Mouse (Mus musculus): ENCODE data around the gene Ppp1r12c. TPM values are rescaled to one million over a fixed set of nuclear protein-coding genes. Genes with fewer than 3 reads are reported as not detected.

Ppp1r12c gene
- polyA plus RNA-seq, 1 experiment: 104 TPM

GRCm38 (mm10) chr7:4448439-4448838 lies 53.0 kb downstream of the Ppp1r12c start:
- no peak for DNase-seq (ENCODE audit: low read depth)
- TF ChIP-seq CTCF (IDR thresholded peaks at IDR 0.05; ENCODE audit: borderline replicate concordance, extremely low read depth, insufficient read depth, insufficient read length) (no peak), POLR2A (IDR thresholded peaks at IDR 0.05; ENCODE audit: borderline replicate concordance, extremely low read depth, insufficient read depth, insufficient read length, poor library complexity, severe bottlenecking) (no peak)

DNA sequence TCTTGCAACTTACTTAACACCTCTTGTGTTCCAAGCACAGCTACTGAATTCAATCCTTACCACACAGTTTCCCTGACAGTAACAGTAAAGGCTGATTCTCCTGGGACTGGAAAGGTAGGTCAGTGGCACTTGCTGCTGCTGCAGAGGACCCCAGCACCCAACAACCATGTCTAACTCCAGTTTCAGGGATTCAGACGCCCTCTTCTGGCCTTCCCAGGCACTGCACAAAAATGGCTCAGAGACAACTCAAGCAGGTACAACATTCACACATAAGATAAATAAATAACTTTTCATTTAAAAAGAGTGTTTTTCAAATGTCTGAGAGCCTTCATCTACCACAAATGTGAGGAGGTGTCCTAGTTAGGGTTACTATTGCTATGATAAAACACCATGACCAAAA lies 54.3 kb downstream of the Ppp1r12c start:
- DNase-seq (ENCODE audit: low read depth): no peak
- no peak for TF ChIP-seq POLR2A (IDR thresholded peaks at IDR 0.05; ENCODE audit: borderline replicate concordance, extremely low read depth, insufficient read depth, insufficient read length, poor library complexity, severe bottlenecking)
- TF ChIP-seq CTCF (IDR thresholded peaks at IDR 0.05; ENCODE audit: borderline replicate concordance, extremely low read depth, insufficient read depth, insufficient read length): peak; percentile 14; the same call in 1 of the 2 replicates

DNA sequence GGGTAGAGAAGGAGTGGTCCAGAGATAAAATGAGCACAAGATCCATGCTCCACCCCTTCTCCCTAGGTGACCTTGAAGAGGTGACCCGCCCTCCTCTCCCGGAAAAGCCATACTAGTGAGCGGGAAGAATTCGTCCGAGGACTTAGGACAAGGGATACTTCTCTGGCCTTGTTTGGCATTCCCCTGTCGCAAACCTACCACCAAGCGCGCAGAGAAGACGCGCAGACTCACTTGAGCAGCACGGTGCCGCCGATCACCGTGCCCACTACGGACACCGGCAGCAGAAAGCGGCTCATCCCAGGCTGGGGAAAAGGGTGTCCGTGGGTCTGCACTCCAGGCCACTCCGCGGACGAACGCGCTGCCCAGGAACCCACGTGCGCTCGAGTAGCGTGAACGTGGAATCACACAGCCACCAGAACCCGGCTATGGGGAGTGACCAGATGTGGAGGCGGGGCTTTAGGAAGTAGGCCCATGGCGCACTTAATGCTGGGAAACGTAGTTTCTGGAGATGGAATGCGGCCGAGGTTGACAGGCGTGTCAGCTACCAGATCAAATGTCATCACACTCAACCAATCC lies 56.2 kb downstream of the Ppp1r12c start, which contains the start of gene Rdh13:
TSS of gene Rdh13 (minus strand) at position 434 of the 576 bp plus-strand sequence.
- TF ChIP-seq POLR2A (IDR thresholded peaks at IDR 0.05; ENCODE audit: borderline replicate concordance, extremely low read depth, insufficient read depth, insufficient read length, poor library complexity, severe bottlenecking) (0 out of 2 replicates have a peak, but pooled peaks have one; percentile 9), CTCF (IDR thresholded peaks at IDR 0.05; ENCODE audit: borderline replicate concordance, extremely low read depth, insufficient read depth, insufficient read length) (no peak)
- DNase-seq (ENCODE audit: low read depth): peak; percentile 95

DNA sequence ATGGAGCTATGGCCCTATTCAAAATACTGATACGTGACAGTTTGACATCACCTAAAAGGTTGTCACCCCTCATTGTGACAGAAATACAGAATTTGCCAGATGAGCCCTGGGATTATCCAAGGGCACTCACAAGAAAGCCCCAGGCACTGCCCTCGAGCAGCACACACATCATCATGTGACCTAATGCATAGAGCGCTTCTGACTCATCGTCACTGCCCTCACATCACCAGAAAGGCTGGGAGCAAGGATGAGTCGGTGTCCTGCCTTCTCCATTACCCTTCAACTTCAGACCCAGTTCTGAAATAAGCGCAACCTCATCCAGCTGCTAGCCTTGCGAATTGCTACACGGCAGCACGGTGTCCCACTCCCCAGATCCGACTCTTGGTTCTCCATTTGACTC lies 60.9 kb downstream of the Ppp1r12c start:
- no peak for TF ChIP-seq POLR2A (IDR thresholded peaks at IDR 0.05; ENCODE audit: borderline replicate concordance, extremely low read depth, insufficient read depth, insufficient read length, poor library complexity, severe bottlenecking)
- TF ChIP-seq CTCF (IDR thresholded peaks at IDR 0.05; ENCODE audit: borderline replicate concordance, extremely low read depth, insufficient read depth, insufficient read length): no peak
- DNase-seq (ENCODE audit: low read depth): no peak

DNA sequence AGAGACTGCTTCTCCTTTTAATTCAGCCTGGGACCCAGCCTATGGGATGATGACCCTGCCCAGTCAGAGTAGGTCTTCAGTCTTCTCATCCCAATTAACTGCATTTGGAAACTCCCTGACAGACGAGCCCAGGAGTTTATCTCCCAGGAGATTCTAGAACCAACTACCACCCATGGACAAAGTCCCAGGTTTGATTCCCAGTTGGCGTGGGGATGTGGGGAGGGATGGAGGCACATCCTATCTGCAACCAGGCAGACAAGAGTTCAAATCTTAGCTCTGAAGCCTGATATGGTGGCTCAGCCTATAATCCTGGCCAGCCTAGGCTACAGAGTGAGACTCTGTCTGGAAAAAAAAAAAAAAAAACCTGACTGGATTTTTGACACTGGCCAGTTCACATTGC lies 63.8 kb downstream of the Ppp1r12c start:
- DNase-seq (ENCODE audit: low read depth): no peak
- no peak for TF ChIP-seq POLR2A (IDR thresholded peaks at IDR 0.05; ENCODE audit: borderline replicate concordance, extremely low read depth, insufficient read depth, insufficient read length, poor library complexity, severe bottlenecking)
- no peak for TF ChIP-seq CTCF (IDR thresholded peaks at IDR 0.05; ENCODE audit: borderline replicate concordance, extremely low read depth, insufficient read depth, insufficient read length)

GRCm38 (mm10) chr7:4432026-4432425 lies 69.5 kb downstream of the Ppp1r12c start:
- DNase-seq (ENCODE audit: low read depth): no peak
- TF ChIP-seq POLR2A (IDR thresholded peaks at IDR 0.05; ENCODE audit: borderline replicate concordance, extremely low read depth, insufficient read depth, insufficient read length, poor library complexity, severe bottlenecking) (no peak), CTCF (IDR thresholded peaks at IDR 0.05; ENCODE audit: borderline replicate concordance, extremely low read depth, insufficient read depth, insufficient read length) (no peak)

DNA sequence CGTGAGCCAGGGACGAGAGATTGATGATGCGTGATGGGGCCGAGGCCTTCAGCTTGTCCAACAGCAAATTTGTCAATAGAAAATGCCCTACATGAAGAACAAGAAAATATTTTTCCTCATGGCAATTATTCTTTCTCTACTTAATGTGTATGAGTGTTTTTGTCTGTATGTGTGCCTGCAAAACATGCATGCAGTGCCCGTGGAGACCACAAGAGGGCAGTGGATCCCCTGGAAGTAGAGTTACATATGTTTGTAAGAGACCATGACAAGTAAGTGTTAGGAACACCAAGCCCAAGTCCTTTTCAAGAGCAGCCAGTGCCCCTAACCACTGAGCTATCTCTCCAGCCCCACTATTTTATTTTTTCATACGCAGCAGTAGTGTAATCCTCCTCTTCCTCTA lies 69.9 kb downstream of the Ppp1r12c start:
- no peak for TF ChIP-seq POLR2A (IDR thresholded peaks at IDR 0.05; ENCODE audit: borderline replicate concordance, extremely low read depth, insufficient read depth, insufficient read length, poor library complexity, severe bottlenecking)
- TF ChIP-seq CTCF (IDR thresholded peaks at IDR 0.05; ENCODE audit: borderline replicate concordance, extremely low read depth, insufficient read depth, insufficient read length): peak; percentile 76; the same call in 1 of the 2 replicates
- DNase-seq (ENCODE audit: low read depth): peak; percentile 80

Other genes with a start within 250 kb of the Ppp1r12c start
- not detected in 2 replicates for gene Ncr1, start 164.0 kb downstream of the Ppp1r12c start, polyA plus RNA-seq (2012; rRNA removed)
- 0.03 and 0.08 TPM in 2 replicates for gene Gp6, start 103.9 kb downstream of the Ppp1r12c start, polyA plus RNA-seq (2012; rRNA removed)
- gene Rdh13, start 56.0 kb downstream of the Ppp1r12c start, polyA plus RNA-seq (2012; rRNA removed): 37.8 and 40.5 TPM in 2 replicates
- gene Eps8l1, start 41.0 kb downstream of the Ppp1r12c start, polyA plus RNA-seq (2012; rRNA removed): 5.6 and 6.9 TPM in 2 replicates
- 3.3 and 3.9 TPM in 2 replicates for gene Tnnt1, start 14.7 kb upstream of the Ppp1r12c start, polyA plus RNA-seq (2012; rRNA removed)
- 4.2 and 4.3 TPM in 2 replicates for gene Tnni3, start 22.5 kb upstream of the Ppp1r12c start, polyA plus RNA-seq (2012; rRNA removed)
- 5.9 and 6.4 TPM in 2 replicates for gene Dnaaf3, start 30.8 kb upstream of the Ppp1r12c start, polyA plus RNA-seq (2012; rRNA removed)
- 103 and 105 TPM in 2 replicates for gene Syt5, start 45.9 kb upstream of the Ppp1r12c start, polyA plus RNA-seq (2012; rRNA removed)
- 0.87 and 1.5 TPM in 2 replicates for gene Ptprh, start 102.4 kb upstream of the Ppp1r12c start, polyA plus RNA-seq (2012; rRNA removed)
- gene Tmem86b, start 129.7 kb upstream of the Ppp1r12c start, polyA plus RNA-seq (2012; rRNA removed): 55.9 and 89.5 TPM in 2 replicates
- 115 and 130 TPM in 2 replicates for gene Ppp6r1, start 157.3 kb upstream of the Ppp1r12c start, polyA plus RNA-seq (2012; rRNA removed)
- gene Hspbp1, start 183.4 kb upstream of the Ppp1r12c start, polyA plus RNA-seq (2012; rRNA removed): 93.3 and 97.3 TPM in 2 replicates
- 137 and 161 TPM in 2 replicates for gene Brsk1, start 188.9 kb upstream of the Ppp1r12c start, polyA plus RNA-seq (2012; rRNA removed)
- gene Tmem150b, start 223.6 kb upstream of the Ppp1r12c start, polyA plus RNA-seq (2012; rRNA removed): 0.03 and 0.05 TPM in 2 replicates
- 197 and 214 TPM in 2 replicates for gene Kmt5c, start 238.4 kb upstream of the Ppp1r12c start, polyA plus RNA-seq (2012; rRNA removed)

Data from brain, embryonic 14.5 days (tissue).